Mouse (Mus musculus): ENCODE data around the gene Zc3h7b.
"Not testable (repeated sequence)": the region's sequence is repeated elsewhere in the genome, so short reads cannot be mapped to it uniquely, and the experiment has no call there.

Zc3h7b gene

GRCm38 (mm10) chr15:81744992-81745600 is at the start of gene Zc3h7b, which contains the start of gene Rangap1:
Gene Zc3h7b (plus strand): TSS chr15:81745057.
Gene Rangap1 (minus strand): TSS chr15:81745530.
- in situ Hi-C loops (cut with MboI, MseI): no loop called here

GRCm38 (mm10) chr15:81697175-81697574 is 47.7 kb upstream of the Zc3h7b start, which contains the start of gene Chadl:
Gene Chadl (minus strand): TSS chr15:81697287.
- in situ Hi-C loops (cut with MboI, MseI): no loop called here

- in situ Hi-C loops (cut with MboI, MseI): no loop called here
Measured at GRCm38 (mm10) chr15:81697847-81698246, 47.0 kb upstream of the Zc3h7b start.

- in situ Hi-C loops (cut with MboI, MseI): no loop called here
Measured at GRCm38 (mm10) chr15:81698532-81698931, 46.3 kb upstream of the Zc3h7b start.

GRCm38 (mm10) chr15:81700161-81700560 is 44.7 kb upstream of the Zc3h7b start:
- in situ Hi-C loops (cut with MboI, MseI): no loop called here

GRCm38 (mm10) chr15:81700601-81701000 is 44.3 kb upstream of the Zc3h7b start:
- in situ Hi-C loops (cut with MboI, MseI): no loop called here

GRCm38 (mm10) chr15:81701350-81701749 is 43.5 kb upstream of the Zc3h7b start:
- in situ Hi-C loops (cut with MboI, MseI): not testable (repeated sequence)

GRCm38 (mm10) chr15:81702306-81703093 is 42.4 kb upstream of the Zc3h7b start:
- in situ Hi-C loops (cut with MboI, MseI): no loop called here

- in situ Hi-C loops (cut with MboI, MseI): no loop called here
Measured at GRCm38 (mm10) chr15:81703094-81703489, 41.8 kb upstream of the Zc3h7b start.

- in situ Hi-C loops (cut with MboI, MseI): no loop called here
Measured at GRCm38 (mm10) chr15:81708991-81709390, 35.9 kb upstream of the Zc3h7b start.

- in situ Hi-C loops (cut with MboI, MseI): no loop called here
Measured at GRCm38 (mm10) chr15:81709686-81710085, 35.2 kb upstream of the Zc3h7b start.

- in situ Hi-C loops (cut with MboI, MseI): no loop called here
Measured at GRCm38 (mm10) chr15:81710801-81711200, 34.1 kb upstream of the Zc3h7b start.

- in situ Hi-C loops (cut with MboI, MseI): no loop called here
Measured at GRCm38 (mm10) chr15:81713742-81714141, 31.1 kb upstream of the Zc3h7b start.

- in situ Hi-C loops (cut with MboI, MseI): loop anchor here (5.0 kb wide), 1 partner anchor 91 kb away; no protein-coding TSS in a partner anchor
Measured at GRCm38 (mm10) chr15:81718336-81719138, 26.3 kb upstream of the Zc3h7b start.

GRCm38 (mm10) chr15:81719139-81719531 is 25.7 kb upstream of the Zc3h7b start:
- in situ Hi-C loops (cut with MboI, MseI): loop anchor here (5.0 kb wide), 1 partner anchor 92 kb away; no protein-coding TSS in a partner anchor

- in situ Hi-C loops (cut with MboI, MseI): no loop called here
Measured at GRCm38 (mm10) chr15:81722361-81722760, 22.5 kb upstream of the Zc3h7b start.

- in situ Hi-C loops (cut with MboI, MseI): no loop called here
Measured at GRCm38 (mm10) chr15:81723653-81724052, 21.2 kb upstream of the Zc3h7b start.

GRCm38 (mm10) chr15:81725965-81726364 is 18.9 kb upstream of the Zc3h7b start:
- in situ Hi-C loops (cut with MboI, MseI): no loop called here

- in situ Hi-C loops (cut with MboI, MseI): no loop called here
Measured at GRCm38 (mm10) chr15:81729241-81729791, 15.5 kb upstream of the Zc3h7b start.

- in situ Hi-C loops (cut with MboI, MseI): no loop called here
Measured at GRCm38 (mm10) chr15:81729792-81730635, 14.8 kb upstream of the Zc3h7b start.

GRCm38 (mm10) chr15:81735075-81735474 is 9.8 kb upstream of the Zc3h7b start:
- in situ Hi-C loops (cut with MboI, MseI): no loop called here
